16 mouse cellular contexts compared by ENCODE assay signal in genomic region chr15:31707416-31707815, GRCm38 (mm10).
"Had no signal": no experiment of that assay in that cellular context is flagged by ENCODE, and none has a peak within 500 bp of the region (broad histone marks: within the 10 kb centered on the region; RNA-seq: fewer than 3 reads in every experiment).

No protein-coding gene starts in this region.

- ATAC-seq: lung, postnatal 0 days; midbrain, embryonic 13.5 days; midbrain, embryonic 15.5 days had no signal

- H3K4me1 ChIP-seq: lung, embryonic 15.5 days; megakaryocyte, embryonic 14.5 days; midbrain, embryonic 13.5 days; midbrain, embryonic 15.5 days; neural tube, embryonic 12.5 days; stomach, embryonic 15.5 days had no signal

- DNase-seq: lung, postnatal 14 days; lung, postnatal 36 days; right cerebral cortex, postnatal 14 days; thymus, adult 2 months; thymus, postnatal 25 days; thymus, postnatal 4 days had no signal

- H3K4me3 ChIP-seq: lung, embryonic 15.5 days; megakaryocyte, embryonic 14.5 days; midbrain, embryonic 13.5 days; midbrain, embryonic 15.5 days; neural tube, embryonic 12.5 days; stomach, embryonic 15.5 days had no signal

- H3K9ac ChIP-seq: lung, embryonic 15.5 days; midbrain, embryonic 13.5 days; midbrain, embryonic 15.5 days; neural tube, embryonic 12.5 days; stomach, embryonic 15.5 days had no signal

- H3K9me3 ChIP-seq: lung, embryonic 15.5 days; megakaryocyte, embryonic 14.5 days; stomach, embryonic 15.5 days had no signal

- H3K4me2 ChIP-seq: lung, embryonic 15.5 days; midbrain, embryonic 11.5 days; midbrain, embryonic 13.5 days; midbrain, embryonic 15.5 days; neural tube, embryonic 12.5 days; stomach, embryonic 15.5 days had no signal

- H3K27ac ChIP-seq: lung, embryonic 15.5 days; macrophage; midbrain, embryonic 13.5 days; midbrain, embryonic 15.5 days; neural tube, embryonic 12.5 days; stomach, embryonic 15.5 days; stomach, postnatal 0 days had no signal

- H3K27me3 ChIP-seq: lung, embryonic 15.5 days; megakaryocyte, embryonic 14.5 days; midbrain, embryonic 13.5 days; midbrain, embryonic 15.5 days; neural tube, embryonic 12.5 days; stomach, embryonic 15.5 days had no signal

- H3K36me3 ChIP-seq: lung, embryonic 15.5 days; midbrain, embryonic 13.5 days; midbrain, embryonic 15.5 days; neural tube, embryonic 12.5 days; stomach, embryonic 15.5 days had no signal
